Mouse (Mus musculus) heart, adult 11 months (tissue): ENCODE measurements around the gene E2f3.

Source experiments
- DNase-seq: peaks from one replicate; pipeline ENCODE4 v3.0.0; 2022

The E2f3 gene

GRCm38 (mm10) chr13:29913606-29914005, 72.3 kb downstream of the E2f3 start:
- peak; percentile 40 for DNase-seq

- peak; percentile 33 for DNase-seq
Measured at GRCm38 (mm10) chr13:29913061-29913460, 72.8 kb downstream of the E2f3 start.

GRCm38 (mm10) chr13:29912251-29912650, 73.6 kb downstream of the E2f3 start:
- DNase-seq: peak; percentile 85

GRCm38 (mm10) chr13:29911141-29911540, 74.7 kb downstream of the E2f3 start:
- DNase-seq: peak; percentile 61

- no peak for DNase-seq
Measured at GRCm38 (mm10) chr13:29908431-29908830, 77.4 kb downstream of the E2f3 start.

GRCm38 (mm10) chr13:29907995-29908394, 77.9 kb downstream of the E2f3 start:
- DNase-seq: peak; percentile 64

GRCm38 (mm10) chr13:29906734-29907133, 79.1 kb downstream of the E2f3 start:
- DNase-seq: peak; percentile 30

GRCm38 (mm10) chr13:29903341-29903740, 82.5 kb downstream of the E2f3 start:
- DNase-seq: peak; percentile 33

GRCm38 (mm10) chr13:29902676-29903075, 83.2 kb downstream of the E2f3 start:
- DNase-seq: peak; percentile 51

GRCm38 (mm10) chr13:29901641-29902040, 84.2 kb downstream of the E2f3 start:
- DNase-seq: peak; percentile 37

GRCm38 (mm10) chr13:29866780-29867179, 119.1 kb downstream of the E2f3 start:
- no peak for DNase-seq

- no peak for DNase-seq
Measured at GRCm38 (mm10) chr13:29864331-29864730, 121.5 kb downstream of the E2f3 start.

GRCm38 (mm10) chr13:29860087-29860486, 125.8 kb downstream of the E2f3 start:
- DNase-seq: no peak

GRCm38 (mm10) chr13:29857436-29857835, 128.4 kb downstream of the E2f3 start:
- no peak for DNase-seq
